Mouse (Mus musculus) liver, embryonic 16.5 days (tissue): ENCODE data around the gene Rora. TPM values are rescaled to one million over a fixed set of nuclear protein-coding genes. Genes with fewer than 3 reads are reported as not detected.

Experiments
- ATAC-seq: fragments of 200-750 bp; cut with Nextera tagmentation; 2 replicates; pipeline ENCODE4 v1.8.0; 2017; ENCODE audit warnings: low read depth, mild to moderate bottlenecking, moderate number of reproducible peaks, moderate library complexity
- H3K27ac ChIP-seq: fragments of 300-500 bp; sonication (generic); 2 replicates; pipeline ENCODE4 v1.5.1; 2014; ENCODE audit warnings: mild to moderate bottlenecking, low read length
- H3K27me3 ChIP-seq: fragments of 300-500 bp; sonication (generic); 2 replicates; pipeline ENCODE4 v1.6.1; 2014; ENCODE audit warnings: low read depth, low read length, mixed read lengths; ENCODE audit not compliant: control insufficient read depth, insufficient read depth
- H3K36me3 ChIP-seq: fragments of 300-500 bp; sonication (generic); 2 replicates; pipeline ENCODE4 v1.6.1; 2014; ENCODE audit warnings: mild to moderate bottlenecking; ENCODE audit not compliant: control insufficient read depth, insufficient read depth
- H3K4me1 ChIP-seq: fragments of 300-500 bp; sonication (generic); 2 replicates; pipeline ENCODE4 v1.6.1; 2014; ENCODE audit warnings: low read depth, low read length, mixed read lengths; ENCODE audit not compliant: control insufficient read depth
- H3K4me2 ChIP-seq: fragments of 300-500 bp; sonication (generic); 2 replicates; pipeline ENCODE4 v1.6.1; 2014; ENCODE audit warnings: low read depth, low read length, mixed read lengths
- H3K4me3 ChIP-seq: fragments of 300-500 bp; sonication (generic); 2 replicates; pipeline ENCODE4 v1.5.1; 2014; ENCODE audit warnings: low read depth, mild to moderate bottlenecking, low read length
- H3K9ac ChIP-seq: fragments of 300-500 bp; sonication (generic); 2 replicates; pipeline ENCODE4 v1.6.1; 2014; ENCODE audit warnings: low read depth, low read length
- H3K9me3 ChIP-seq: fragments of 300-500 bp; sonication (generic); replicated peaks from 2 replicates; pipeline ENCODE4 v1.6.1; 2016; ENCODE audit warnings: low read length; ENCODE audit not compliant: control insufficient read depth
- WGBS: fragments of 180-500 bp; shearing (Covaris S2); extraction: QIAGEN DNeasy Blood & Tissue Kit; methylation state at CpG from one replicate; pipeline ENCODE4 v1.1.7; 2014; ENCODE audit not compliant: insufficient replicate concordance; 5-methylcytosine and 5-hydroxymethylcytosine counted together
- polyA plus RNA-seq: library from polyadenylated mRNA; unstranded; fragments of >200 nt; fragmentation: Nextera tagmentation; extraction: Ambion mirVana; gene quantifications from 2 replicates; pipeline ENCODE4 v1.2.1, GENCODE M21; 2015

The Rora gene
- polyA plus RNA-seq, 1 experiment from 2014 or later, result 10.6 TPM

DNA sequence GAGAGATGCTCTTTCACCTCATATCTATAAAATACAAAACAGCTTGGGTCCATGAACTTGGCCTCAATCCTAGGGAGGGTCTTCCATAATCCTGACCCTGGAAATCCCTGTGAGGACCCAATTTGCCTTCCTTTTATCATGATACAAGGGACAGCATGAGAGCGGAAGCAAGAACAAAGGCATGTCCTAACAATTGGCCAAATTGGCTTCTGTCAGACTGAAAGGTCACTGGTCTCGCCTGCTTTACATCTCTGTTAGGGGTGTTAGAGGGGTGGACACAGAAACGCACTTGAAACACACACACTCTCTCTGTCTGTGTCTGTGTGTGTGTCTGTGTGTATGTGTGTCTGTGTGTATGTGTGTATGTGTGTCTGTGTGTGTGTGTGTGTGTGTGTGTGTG is 332.2 kb downstream of the Rora start:
- Histone ChIP-seq H3K9ac (no peak overlapping the region), H3K4me1 (no peaks in the 10 kb centered on the region), H3K9me3 (no peaks in the 10 kb centered on the region), H3K27ac (no peak overlapping the region), H3K4me2 (no peak overlapping the region), H3K4me3 (no peak overlapping the region), H3K27me3 (no peaks in the 10 kb centered on the region), H3K36me3 (no peaks in the 10 kb centered on the region)
- WGBS, result 59% methylated on average over 3 of the region's 3 CpGs
- no peak for ATAC-seq

DNA sequence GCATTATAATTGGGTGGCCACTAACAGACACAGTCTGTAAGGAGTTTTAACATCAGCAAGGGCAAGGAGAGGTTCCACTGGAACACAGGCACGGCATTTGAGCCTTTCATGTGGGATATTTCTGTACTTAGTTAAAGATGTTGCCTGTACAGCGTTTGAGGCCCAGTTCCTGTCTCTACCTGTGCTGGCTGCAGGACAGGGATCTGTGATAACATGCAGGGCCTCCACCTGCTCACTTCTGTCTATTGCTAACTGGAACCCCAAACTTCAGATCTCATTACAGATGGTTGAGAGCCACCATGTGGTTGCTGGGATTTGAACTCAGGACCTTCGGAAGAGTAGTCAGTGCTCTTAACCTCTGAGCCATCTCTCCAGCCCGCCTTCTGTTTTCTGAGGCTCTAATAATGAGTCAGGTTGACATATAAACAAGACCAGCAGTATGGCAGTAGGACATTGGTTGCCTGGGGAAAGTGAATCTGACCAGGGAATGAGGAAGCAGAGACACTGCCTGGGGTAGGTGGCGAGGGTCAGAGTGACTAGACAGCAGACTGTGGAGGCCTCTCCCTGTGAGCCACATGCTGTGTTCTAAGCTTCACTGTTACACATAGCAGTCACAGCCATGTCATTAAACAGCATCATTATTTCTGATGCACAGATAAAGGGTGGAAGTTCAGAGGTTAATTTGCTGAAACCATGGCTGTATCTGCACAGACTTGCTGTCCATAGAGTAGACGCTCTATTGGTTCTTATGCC is 333.9 kb downstream of the Rora start:
- H3K27me3 ChIP-seq, result no peaks in the 10 kb centered on the region
- H3K4me2 ChIP-seq, result no peak overlapping the region
- no peaks in the 10 kb centered on the region for H3K9me3 ChIP-seq
- H3K9ac ChIP-seq, result no peak overlapping the region
- H3K27ac ChIP-seq, result no peak overlapping the region
- H3K4me1 ChIP-seq, result no peaks in the 10 kb centered on the region
- no peaks in the 10 kb centered on the region for H3K36me3 ChIP-seq
- 58% methylated on average over 6 of the region's 6 CpGs for WGBS
- no peak overlapping the region for H3K4me3 ChIP-seq
- no peak for ATAC-seq

DNA sequence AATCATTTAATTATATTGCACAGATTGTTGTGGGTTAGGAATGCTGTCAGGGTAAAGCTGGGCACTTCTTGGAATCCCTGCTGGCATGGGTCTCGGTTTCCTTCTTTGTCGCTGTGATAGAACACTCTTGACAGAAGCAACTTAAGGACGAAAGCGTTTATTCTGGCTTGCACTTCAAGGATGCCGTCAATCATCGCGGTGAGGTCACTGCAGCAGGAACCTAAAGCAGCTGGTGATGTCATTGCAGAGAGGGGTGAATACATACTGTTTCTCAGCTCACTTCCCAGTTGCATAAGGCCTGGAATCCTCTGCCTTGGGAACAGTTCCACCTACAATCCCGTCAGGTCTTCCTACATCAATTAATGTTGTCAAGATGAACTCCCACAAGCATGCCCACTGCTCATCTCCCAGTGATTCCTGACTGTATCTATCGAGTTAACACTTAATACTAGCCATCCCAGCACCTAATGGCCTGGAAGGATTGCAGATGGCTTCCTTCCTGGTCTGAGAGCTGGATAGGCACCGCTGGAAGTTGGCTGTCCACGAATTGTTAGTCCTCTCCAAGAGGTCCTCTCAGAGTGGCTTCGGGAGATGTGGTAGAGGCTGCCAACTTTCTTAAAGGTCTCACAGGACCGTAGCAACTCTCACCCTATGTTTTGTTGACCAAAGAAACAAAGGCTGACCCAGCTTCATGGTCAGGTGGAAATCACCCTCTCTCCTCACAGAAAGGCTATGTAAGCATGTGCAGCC is 334.8 kb downstream of the Rora start:
- 55% methylated on average over 13 of the region's 13 CpGs for WGBS

DNA sequence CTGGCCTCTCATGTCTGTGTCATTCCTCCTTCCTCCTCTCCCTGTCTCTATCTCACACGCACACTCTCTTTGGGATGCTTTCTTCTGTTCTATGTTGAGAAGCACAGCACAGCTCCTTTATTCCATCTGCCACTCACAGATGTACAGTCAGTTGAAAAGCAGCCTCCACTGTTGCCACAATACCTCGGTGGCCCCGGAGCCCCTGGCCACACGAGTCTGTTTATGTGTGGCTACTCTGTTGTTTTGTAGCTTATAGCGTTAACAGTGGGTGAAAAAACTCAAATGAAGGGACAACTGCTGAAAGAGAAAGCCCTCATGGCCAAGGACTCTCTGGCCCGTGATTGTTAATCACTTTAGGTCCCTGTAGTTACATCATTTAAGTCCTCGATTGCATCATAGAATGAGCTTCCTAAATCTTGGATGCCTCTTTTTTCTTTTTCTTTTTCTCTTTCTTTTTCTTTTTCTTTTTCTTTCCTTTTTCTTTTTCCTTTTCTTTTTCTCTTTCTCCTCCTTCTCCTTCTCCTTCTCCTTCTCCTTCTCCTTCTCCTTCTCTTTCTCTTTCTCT is 336.4 kb downstream of the Rora start:
- no peak overlapping the region for H3K27ac ChIP-seq
- no peak for ATAC-seq
- H3K9ac ChIP-seq, result no peak overlapping the region
- no peak overlapping the region for H3K4me2 ChIP-seq
- H3K4me1 ChIP-seq, result no peaks in the 10 kb centered on the region
- no peaks in the 10 kb centered on the region for H3K27me3 ChIP-seq
- WGBS, result 56% methylated on average over 7 of the region's 7 CpGs
- H3K36me3 ChIP-seq, result no peaks in the 10 kb centered on the region
- no peaks in the 10 kb centered on the region for H3K9me3 ChIP-seq
- no peak overlapping the region for H3K4me3 ChIP-seq

More for the DNA sequence above, 334.8 kb downstream of the Rora start:
- H3K4me1 ChIP-seq, result no peaks in the 10 kb centered on the region
- no peak overlapping the region for H3K4me2 ChIP-seq
- H3K27ac ChIP-seq, result no peak overlapping the region
- H3K9ac ChIP-seq, result no peak overlapping the region
- no peaks in the 10 kb centered on the region for H3K27me3 ChIP-seq
- H3K36me3 ChIP-seq, result no peaks in the 10 kb centered on the region
- H3K4me3 ChIP-seq, result no peak overlapping the region
- no peak for ATAC-seq
- no peaks in the 10 kb centered on the region for H3K9me3 ChIP-seq

DNA sequence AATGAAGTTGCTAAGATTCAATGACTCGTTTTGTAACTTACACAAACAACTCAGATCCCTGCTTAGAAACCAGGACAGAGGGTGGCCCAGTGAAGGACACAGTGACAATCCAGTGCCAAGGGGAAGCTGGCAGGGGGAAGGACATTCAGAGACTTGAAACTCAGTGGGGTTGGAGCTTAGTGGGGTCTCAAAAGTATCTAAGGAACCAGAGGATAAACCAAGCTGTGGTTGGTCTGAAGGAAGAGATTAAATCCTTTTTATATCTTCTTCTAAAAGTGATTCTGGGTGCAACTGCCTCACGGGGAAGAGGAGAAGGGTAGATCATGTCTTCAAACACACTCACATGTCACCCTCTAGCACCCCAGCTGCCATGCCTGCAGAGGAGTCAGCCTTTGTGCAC is 340.3 kb downstream of the Rora start:
- Histone ChIP-seq H3K9me3 (no peaks in the 10 kb centered on the region), H3K9ac (no peak overlapping the region), H3K27me3 (no peaks in the 10 kb centered on the region), H3K36me3 (no peaks in the 10 kb centered on the region), H3K27ac (no peak overlapping the region), H3K4me1 (no peaks in the 10 kb centered on the region), H3K4me3 (no peak overlapping the region), H3K4me2 (no peak overlapping the region)
- 30% methylated on average over 2 of the region's 2 CpGs for WGBS
- no peak for ATAC-seq

DNA sequence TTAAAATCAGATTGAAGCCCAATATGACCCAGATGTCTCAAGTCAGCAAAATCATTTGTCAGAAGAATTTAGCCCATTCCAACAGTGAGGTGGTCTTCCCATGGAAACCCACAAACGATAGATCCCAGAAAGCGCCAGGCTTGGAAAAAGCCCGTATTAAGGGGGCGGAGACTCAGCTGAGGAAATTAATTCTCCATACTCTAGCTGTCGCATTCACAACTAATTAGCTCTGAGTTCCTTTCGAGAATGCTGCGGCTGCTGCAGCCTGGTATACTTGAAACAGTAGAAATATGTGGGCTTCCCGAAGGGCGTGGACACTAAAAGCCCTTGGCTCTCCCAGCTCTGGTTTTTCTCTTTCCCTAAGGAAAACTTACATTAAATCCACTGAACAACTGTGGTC is 345.4 kb downstream of the Rora start:
- Histone ChIP-seq H3K27ac (no peak overlapping the region), H3K36me3 (no peaks in the 10 kb centered on the region), H3K9me3 (no peaks in the 10 kb centered on the region), H3K9ac (no peak overlapping the region), H3K4me2 (no peak overlapping the region), H3K4me1 (no peaks in the 10 kb centered on the region), H3K27me3 (no peaks in the 10 kb centered on the region), H3K4me3 (no peak overlapping the region)
- WGBS, result 79% methylated on average over 9 of the region's 9 CpGs
- no peak for ATAC-seq

DNA sequence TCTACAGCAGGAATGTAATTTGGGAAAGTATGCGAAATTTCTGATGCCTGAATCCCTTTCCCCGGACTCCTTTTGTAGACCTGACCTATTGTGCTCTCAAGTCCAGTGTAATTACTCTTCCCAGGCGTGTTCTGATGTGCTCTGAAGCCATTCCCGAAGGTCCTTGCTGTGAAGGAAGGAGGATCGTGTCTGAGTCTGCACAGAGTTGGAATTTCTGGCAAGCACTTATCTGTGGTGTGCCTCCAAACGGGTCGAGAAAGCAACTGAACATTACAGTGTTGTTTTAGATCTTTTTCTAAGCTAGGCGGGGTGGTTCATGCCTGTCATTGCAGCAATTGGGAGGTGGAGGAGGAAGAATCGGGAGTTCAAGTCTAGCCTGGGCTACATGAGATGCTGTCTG is 350.9 kb downstream of the Rora start:
- no peak overlapping the region for H3K4me3 ChIP-seq
- H3K9me3 ChIP-seq, result no peaks in the 10 kb centered on the region
- no peak for ATAC-seq
- H3K36me3 ChIP-seq, result no peaks in the 10 kb centered on the region
- H3K27ac ChIP-seq, result no peak overlapping the region
- no peaks in the 10 kb centered on the region for H3K27me3 ChIP-seq
- H3K9ac ChIP-seq, result no peak overlapping the region
- WGBS, result 57% methylated on average over 9 of the region's 9 CpGs
- no peaks in the 10 kb centered on the region for H3K4me1 ChIP-seq
- H3K4me2 ChIP-seq, result no peak overlapping the region

DNA sequence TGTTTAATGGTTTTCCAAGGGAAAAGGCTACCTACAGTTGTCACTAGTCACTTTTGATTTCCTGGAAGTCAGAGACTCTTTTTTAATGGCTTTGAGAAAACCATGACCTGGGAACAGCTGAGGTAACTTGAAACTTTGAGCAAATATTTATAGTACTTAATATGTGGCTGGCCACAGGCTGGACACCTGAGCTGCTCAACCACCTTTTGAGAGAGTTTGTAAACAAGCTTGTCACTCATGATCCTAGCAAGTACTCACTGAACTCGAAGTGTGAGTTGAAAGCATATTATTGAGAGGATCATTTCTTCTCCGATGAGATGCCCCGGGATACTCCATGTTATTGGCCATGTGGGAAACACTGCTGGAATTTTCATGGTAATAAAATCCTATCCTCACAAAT is 353.1 kb downstream of the Rora start:
- H3K4me3 ChIP-seq, result no peak overlapping the region
- no peak overlapping the region for H3K27ac ChIP-seq
- no peaks in the 10 kb centered on the region for H3K36me3 ChIP-seq
- 50% methylated on average over 3 of the region's 3 CpGs for WGBS
- no peak overlapping the region for H3K9ac ChIP-seq
- no peak for ATAC-seq
- H3K4me2 ChIP-seq, result no peak overlapping the region
- no peaks in the 10 kb centered on the region for H3K9me3 ChIP-seq
- no peaks in the 10 kb centered on the region; the same call in 1 of the 2 replicates for H3K4me1 ChIP-seq
- H3K27me3 ChIP-seq, result no peaks in the 10 kb centered on the region

DNA sequence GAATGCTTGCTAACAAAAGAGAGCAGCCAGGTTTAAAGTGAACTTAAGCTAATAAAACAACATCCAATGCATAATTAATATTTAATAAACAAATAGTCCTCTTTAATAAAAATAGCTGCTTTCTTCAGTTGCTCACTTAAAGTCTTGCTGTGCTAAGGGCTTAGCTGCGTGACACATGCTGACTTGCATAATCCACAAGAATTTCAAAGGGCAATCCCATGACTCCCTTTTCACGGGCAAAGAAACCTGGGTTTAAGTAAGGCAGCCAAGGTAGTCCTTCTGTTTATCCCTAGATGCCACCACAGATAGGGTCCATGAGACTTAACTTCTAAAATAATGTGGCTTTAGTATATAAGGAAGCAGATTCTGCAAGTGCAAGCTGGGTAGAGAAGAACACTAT is 355.1 kb downstream of the Rora start:
- H3K36me3 ChIP-seq, result no peaks in the 10 kb centered on the region
- no peak overlapping the region for H3K9ac ChIP-seq
- no peak for ATAC-seq
- no peak overlapping the region for H3K27ac ChIP-seq
- H3K4me3 ChIP-seq, result no peak overlapping the region
- H3K4me2 ChIP-seq, result no peak overlapping the region
- H3K4me1 ChIP-seq, result no peaks in the 10 kb centered on the region; the same call in 1 of the 2 replicates
- H3K27me3 ChIP-seq, result no peaks in the 10 kb centered on the region
- WGBS, result 59% methylated on average over 2 of the region's 2 CpGs
- no peaks in the 10 kb centered on the region for H3K9me3 ChIP-seq
